Mouse (Mus musculus) brain, embryonic 14.5 days (tissue): ENCODE measurements at regions not wholly inside any gene's neighbourhood (a gene's known extent, or its start where the extent isn't known, plus 50 kb on each side); places are given as distances from the start of the nearest gene placed in this dataset.

Source experiments
- CTCF ChIP-seq: fragments of 200-500 bp; IDR thresholded peaks from 2 replicates; pipeline ENCODE4 v1.5.1; 2012; ENCODE audit warnings: inconsistent platforms, mild to moderate bottlenecking, moderate library complexity, borderline replicate concordance; ENCODE audit not compliant: insufficient read depth, insufficient read length; ENCODE audit errors: extremely low read depth
- POLR2A ChIP-seq: fragments of 200-500 bp; IDR thresholded peaks from 2 replicates; pipeline ENCODE4 v1.6.1; 2012; ENCODE audit warnings: mild to moderate bottlenecking, inconsistent platforms, borderline replicate concordance; ENCODE audit not compliant: poor library complexity, insufficient read depth, insufficient read length, severe bottlenecking; ENCODE audit errors: extremely low read depth

DNA sequence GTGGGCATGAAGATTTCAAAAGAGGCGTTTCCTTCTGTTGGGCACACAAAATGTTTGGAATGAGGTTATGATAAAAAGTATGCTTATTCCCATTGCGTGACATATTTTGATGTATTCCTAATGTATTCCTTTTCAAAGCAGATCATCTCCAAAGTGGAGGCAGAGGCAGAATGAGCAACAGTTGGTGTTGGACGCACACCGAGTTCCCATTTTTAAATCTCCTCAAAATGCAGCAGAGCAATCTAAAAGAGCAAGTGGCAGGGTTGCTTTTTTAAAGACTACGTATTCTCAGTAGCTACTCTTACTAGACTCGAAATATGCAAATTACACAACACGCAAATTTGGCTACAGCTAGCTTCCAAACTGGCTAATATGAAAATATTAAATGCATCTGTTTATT, 98.2 kb downstream of the Ifi44 start:
- TF ChIP-seq CTCF (no peak), POLR2A (no peak)
